In the genomic region with DNA sequence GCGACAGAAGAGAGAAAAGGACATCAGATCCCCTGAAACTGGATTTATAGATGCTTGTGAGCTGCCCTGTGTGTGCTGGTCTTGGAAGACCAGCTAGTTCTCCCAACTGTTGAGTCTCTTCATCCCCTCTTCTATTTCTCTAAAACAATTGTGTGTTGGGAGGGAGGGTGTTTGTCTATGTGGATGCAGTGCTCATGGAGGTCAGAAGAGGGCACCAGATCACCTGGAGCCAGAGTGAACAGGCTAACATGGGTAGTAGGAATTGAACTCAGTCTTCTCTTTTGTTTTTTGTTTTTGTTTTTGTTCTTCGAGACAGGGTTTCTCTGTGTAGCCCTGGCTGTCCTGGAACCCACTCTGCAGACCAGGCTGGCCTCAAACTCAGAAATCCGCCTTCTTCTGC, we compare ENCODE assay signal across 9 mouse cellular contexts. TPM values are rescaled to one million over a fixed set of nuclear protein-coding genes. Genes with fewer than 3 reads are reported as not detected.
DNase-seq lines count a peak whose midpoint lies in the region; ATAC-seq and TF ChIP-seq lines count a peak whose summit lies in the region.
"Had no signal": no experiment of that assay in that cellular context is flagged by ENCODE, and none has a peak within 500 bp of the region (broad histone marks: within the 10 kb centered on the region; RNA-seq: fewer than 3 reads in every experiment).

No protein-coding gene starts in this region.

- no peak overlapping the region for H3K4me3 ChIP-seq in embryonic facial prominence, embryonic 11.5 days (ENCODE audit: low read depth, low read length)
- H3K4me3 ChIP-seq in embryonic facial prominence, embryonic 10.5 days: no peak overlapping the region
- H3K4me3 ChIP-seq in liver, embryonic 12.5 days: no peak overlapping the region
- H3K4me3 ChIP-seq in embryonic fibroblast, embryonic 13.5 days (ENCODE audit: insufficient read depth, low read length): no peak overlapping the region
- H3K4me3 ChIP-seq: limb, embryonic 12.5 days had no signal

- H3K9ac ChIP-seq in embryonic facial prominence, embryonic 11.5 days (replicated peaks; ENCODE audit: low read length): no peak overlapping the region
- H3K9ac ChIP-seq in liver, embryonic 12.5 days: no peak overlapping the region
- H3K9ac ChIP-seq: limb, embryonic 12.5 days had no signal

- no peak for TF ChIP-seq POLR2A in embryonic fibroblast, embryonic 13.5 days (IDR thresholded peaks at IDR 0.05; ENCODE audit: low read depth, low read length)

- H3K27me3 ChIP-seq in embryonic facial prominence, embryonic 11.5 days (ENCODE audit: control insufficient read depth, insufficient read depth, low read length): no peaks in the 10 kb centered on the region
- no peaks in the 10 kb centered on the region for H3K27me3 ChIP-seq in embryonic facial prominence, embryonic 10.5 days (replicated peaks; ENCODE audit: low read depth, poor library complexity, severe bottlenecking)
- no peaks in the 10 kb centered on the region for H3K27me3 ChIP-seq in liver, embryonic 12.5 days (replicated peaks)
- H3K27me3 ChIP-seq: limb, embryonic 12.5 days had no signal

- H3K4me1 ChIP-seq in embryonic facial prominence, embryonic 11.5 days (ENCODE audit: control insufficient read depth, insufficient read depth, low read length): no peaks in the 10 kb centered on the region
- no peaks in the 10 kb centered on the region for H3K4me1 ChIP-seq in embryonic facial prominence, embryonic 10.5 days
- H3K4me1 ChIP-seq in liver, embryonic 12.5 days: no peaks in the 10 kb centered on the region
- H3K4me1 ChIP-seq in embryonic fibroblast, embryonic 13.5 days (ENCODE audit: control insufficient read depth, insufficient read depth, low read length): no peaks in the 10 kb centered on the region
- H3K4me1 ChIP-seq: limb, embryonic 12.5 days had no signal

- H3K9me3 ChIP-seq in embryonic facial prominence, embryonic 11.5 days (replicated peaks; ENCODE audit: control insufficient read depth, low read length): no peaks in the 10 kb centered on the region
- H3K9me3 ChIP-seq in embryonic facial prominence, embryonic 10.5 days: no peaks in the 10 kb centered on the region
- H3K9me3 ChIP-seq in liver, embryonic 12.5 days (replicated peaks): no peaks in the 10 kb centered on the region
- H3K9me3 ChIP-seq: limb, embryonic 12.5 days had no signal

- peak; percentile 53; the same call in 1 of the 2 replicates for TF ChIP-seq CTCF in embryonic fibroblast, embryonic 13.5 days (IDR thresholded peaks at IDR 0.05; ENCODE audit: borderline replicate concordance, insufficient read depth, low read length)

- H3K36me3 ChIP-seq in embryonic facial prominence, embryonic 11.5 days (replicated peaks; ENCODE audit: control insufficient read depth, insufficient read depth, low read depth, low read length): peaks cover 17% of the 10 kb centered on the region
- peaks cover 99% of the 10 kb centered on the region for H3K36me3 ChIP-seq in embryonic facial prominence, embryonic 10.5 days (replicated peaks)
- peaks cover 99% of the 10 kb centered on the region for H3K36me3 ChIP-seq in liver, embryonic 12.5 days

- ATAC-seq in embryonic facial prominence, embryonic 11.5 days (replicated peaks; ENCODE audit: insufficient number of reproducible peaks, low FRiP score, low TSS enrichment, low read depth): no peak
- no peak for ATAC-seq in liver, embryonic 12.5 days

- WGBS in embryonic facial prominence, embryonic 11.5 days: 85% methylated on average over 3 of the region's 3 CpGs
- WGBS in embryonic facial prominence, embryonic 10.5 days: 87% methylated on average over 3 of the region's 3 CpGs
- WGBS in liver, embryonic 12.5 days (ENCODE audit: insufficient replicate concordance): 73% methylated on average over 3 of the region's 3 CpGs

- H3K4me2 ChIP-seq in embryonic facial prominence, embryonic 11.5 days (ENCODE audit: low read depth, low read length): no peak overlapping the region
- H3K4me2 ChIP-seq in liver, embryonic 12.5 days: no peak overlapping the region
- H3K4me2 ChIP-seq: limb, embryonic 12.5 days had no signal

- peak; percentile 34 for DNase-seq in embryonic facial prominence, embryonic 11.5 days (ENCODE audit: low spot score)
- no peak for DNase-seq in embryonic facial prominence, embryonic 10.5 days (ENCODE audit: low spot score)
- DNase-seq in liver (peak; percentile 21), adipocyte (ENCODE audit: low spot score) (peak; percentile 37)
- peak; percentile 21 for DNase-seq in mesoderm, embryonic 11.5 days (ENCODE audit: low read depth, low spot score)
- DNase-seq in urinary bladder, postnatal 10 days (ENCODE audit: low spot score): no peak

- no peak overlapping the region for H3K27ac ChIP-seq in embryonic facial prominence, embryonic 11.5 days (replicated peaks; ENCODE audit: low read depth, low read length)
- no peak overlapping the region for H3K27ac ChIP-seq in embryonic facial prominence, embryonic 10.5 days (replicated peaks)
- no peak overlapping the region for H3K27ac ChIP-seq in liver, embryonic 12.5 days
- no peak overlapping the region for H3K27ac ChIP-seq in embryonic fibroblast, embryonic 13.5 days (ENCODE audit: insufficient read depth, low read length)
- H3K27ac ChIP-seq: limb, embryonic 12.5 days had no signal

RNA-seq across cellular contexts. Expression of gene Rusc1, which starts 34.3 kb away (rescaled TPM):
- polyA plus RNA-seq in embryonic facial prominence, embryonic 11.5 days (2014; fragmentation: Nextera tagmentation; extraction: Ambion mirVana): 14.4 and 18.0 TPM in 2 replicates
- polyA plus RNA-seq in embryonic facial prominence, embryonic 10.5 days (2016; fragmentation: Nextera tagmentation; extraction: Ambion mirVana): 15.4 and 18.5 TPM in 2 replicates
- 7.7 and 8.8 TPM in 2 replicates for polyA plus RNA-seq in liver, embryonic 12.5 days (2016; fragmentation: Nextera tagmentation; extraction: Ambion mirVana)
- polyA plus RNA-seq in embryonic fibroblast, embryonic 13.5 days (2011; ENCODE audit: insufficient read length, low read depth, missing spikeins): 15.4 and 17.8 TPM in 2 replicates

RNA-seq across cellular contexts. Expression of gene Gm43738, which starts 42.1 kb away (rescaled TPM):
- not detected in 2 replicates for polyA plus RNA-seq in embryonic facial prominence, embryonic 11.5 days (2014; fragmentation: Nextera tagmentation; extraction: Ambion mirVana)
- polyA plus RNA-seq in embryonic facial prominence, embryonic 10.5 days (2016; fragmentation: Nextera tagmentation; extraction: Ambion mirVana): 0.09 TPM in 1 of 2 replicates, not detected in the other
- 0.06 TPM in 1 of 2 replicates, not detected in the other for polyA plus RNA-seq in liver, embryonic 12.5 days (2016; fragmentation: Nextera tagmentation; extraction: Ambion mirVana)
- not detected in 2 replicates for polyA plus RNA-seq in embryonic fibroblast, embryonic 13.5 days (2011; ENCODE audit: insufficient read length, low read depth, missing spikeins)

RNA-seq across cellular contexts. Expression of gene Fdps, which starts 43.0 kb away (rescaled TPM):
- polyA plus RNA-seq in embryonic facial prominence, embryonic 11.5 days (2014; fragmentation: Nextera tagmentation; extraction: Ambion mirVana): 299 and 334 TPM in 2 replicates
- 364 and 386 TPM in 2 replicates for polyA plus RNA-seq in embryonic facial prominence, embryonic 10.5 days (2016; fragmentation: Nextera tagmentation; extraction: Ambion mirVana)
- polyA plus RNA-seq in liver, embryonic 12.5 days (2016; fragmentation: Nextera tagmentation; extraction: Ambion mirVana): 284 and 291 TPM in 2 replicates
- 145 and 176 TPM in 2 replicates for polyA plus RNA-seq in embryonic fibroblast, embryonic 13.5 days (2011; ENCODE audit: insufficient read length, low read depth, missing spikeins)

Comparison
In these comparisons a context has a peak if more than half of its experiments do, and no peak if none do; other contexts are left out.
1. DNase-seq: peak in embryonic facial prominence, embryonic 11.5 days (single experiment), liver (single experiment), adipocyte (single experiment) and mesoderm, embryonic 11.5 days (single experiment); none in embryonic facial prominence, embryonic 10.5 days (single experiment) and urinary bladder, postnatal 10 days (single experiment).